Mouse (Mus musculus): ENCODE measurements around the gene Sec24b.

Sec24b gene

DNA sequence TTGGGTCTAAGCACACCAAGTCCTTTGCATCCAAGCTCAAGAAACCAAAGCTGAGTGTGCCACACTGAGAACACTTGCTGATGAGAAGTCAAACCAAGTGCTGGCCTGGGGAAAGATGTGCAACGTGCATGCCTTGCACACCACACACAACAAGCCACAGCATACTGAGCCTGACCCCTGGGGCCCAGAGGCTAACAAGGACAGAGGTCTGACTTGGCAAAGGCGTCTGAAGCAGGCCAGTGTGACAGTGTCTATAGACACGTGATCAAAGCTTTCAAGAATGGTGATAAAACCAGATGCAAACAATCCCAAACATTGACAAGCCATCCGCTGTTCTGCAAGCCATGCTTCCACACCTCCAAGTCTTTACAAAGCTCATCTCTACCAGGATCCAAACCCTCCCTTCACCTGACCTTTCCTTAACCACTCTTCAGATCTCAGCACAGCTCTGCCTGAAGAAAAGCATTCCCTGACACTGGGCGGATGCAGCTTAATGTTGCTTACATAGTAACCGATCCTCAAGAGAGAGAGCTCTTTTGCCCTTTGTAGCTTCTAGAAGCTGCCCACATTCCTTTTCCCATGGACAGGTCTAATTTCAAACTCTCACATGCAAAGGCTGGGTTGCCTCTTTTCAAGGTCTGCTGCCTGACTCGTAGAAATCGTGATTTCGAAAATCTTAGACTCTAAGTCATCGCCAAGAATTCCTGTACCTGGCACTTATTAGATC is 7.8 kb downstream of the Sec24b start:
- DNase-seq, result no peak

DNA sequence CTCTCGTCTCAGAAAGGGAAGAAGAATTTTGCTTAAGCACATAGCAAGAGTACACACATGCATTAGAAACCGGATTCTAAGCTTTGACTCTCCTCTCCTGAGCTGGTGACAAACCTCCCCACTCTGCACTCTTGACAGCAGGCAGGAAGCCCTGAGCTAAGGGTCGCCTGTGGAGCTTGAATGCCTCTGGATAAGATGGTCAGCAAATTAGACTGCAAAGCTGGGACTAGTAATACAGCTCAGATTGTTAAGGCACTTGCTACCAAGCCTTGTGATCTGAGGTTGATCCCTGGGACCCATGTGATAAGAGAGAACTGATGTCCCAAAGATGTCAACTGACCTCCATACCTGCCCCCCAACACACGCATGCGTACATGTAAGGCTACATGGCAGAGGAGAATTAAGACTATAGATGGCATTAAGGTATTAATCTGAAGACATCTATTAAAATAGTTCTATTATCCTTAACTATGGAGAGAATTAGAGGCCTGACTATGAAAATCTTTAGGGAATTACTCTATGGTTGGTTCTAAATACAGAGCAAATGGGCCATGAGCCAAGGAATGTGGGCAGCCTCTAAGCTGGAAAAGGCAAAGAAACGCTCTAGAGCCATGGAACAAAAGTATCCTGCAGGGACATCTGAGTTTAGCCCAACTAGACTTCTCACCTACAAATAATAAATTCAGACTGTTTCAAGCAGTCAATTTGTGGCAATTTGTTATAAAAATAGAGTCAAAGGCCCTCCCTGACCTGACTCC is 8.6 kb downstream of the Sec24b start:
- DNase-seq, result no peak

DNA sequence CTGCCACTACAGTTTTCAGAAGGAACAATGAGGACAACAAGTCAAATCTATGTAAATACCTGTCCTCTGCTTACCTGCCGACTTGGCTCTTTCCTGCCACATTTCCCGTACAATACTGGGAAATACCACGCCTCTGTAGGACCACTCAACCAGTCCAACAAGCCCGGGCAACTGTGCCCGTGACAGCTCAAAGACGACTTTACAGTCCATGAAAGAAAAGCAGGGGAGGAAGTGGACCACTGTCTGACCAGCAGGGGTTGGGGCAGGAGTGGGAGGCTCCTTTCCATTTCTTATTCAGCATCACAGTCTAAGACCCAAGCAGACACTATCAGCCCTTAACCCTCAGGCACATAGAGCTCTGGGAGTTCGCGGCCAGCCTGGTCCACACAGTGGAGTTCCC is 9.2 kb downstream of the Sec24b start:
- no peak for DNase-seq

DNA sequence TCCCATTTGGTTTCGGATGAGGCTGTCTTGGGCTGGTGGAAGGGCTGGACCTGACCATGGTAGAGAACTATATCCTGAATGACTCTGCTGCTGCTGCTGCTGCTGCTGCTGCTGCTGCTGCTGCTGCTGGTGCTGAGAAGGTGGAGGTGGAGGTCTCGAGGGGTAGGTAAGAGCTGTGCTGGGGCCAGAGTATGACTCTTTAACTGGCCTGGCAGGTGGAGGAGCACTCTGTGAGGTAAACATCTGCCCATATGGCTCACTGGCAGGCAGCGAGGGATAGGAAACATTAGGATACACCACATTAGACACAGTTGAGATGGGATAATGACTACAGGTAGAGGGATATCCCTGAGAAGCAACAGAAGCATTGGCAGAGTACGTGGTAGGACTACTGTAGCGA is 20.6 kb downstream of the Sec24b start:
- DNase-seq, result no peak

DNA sequence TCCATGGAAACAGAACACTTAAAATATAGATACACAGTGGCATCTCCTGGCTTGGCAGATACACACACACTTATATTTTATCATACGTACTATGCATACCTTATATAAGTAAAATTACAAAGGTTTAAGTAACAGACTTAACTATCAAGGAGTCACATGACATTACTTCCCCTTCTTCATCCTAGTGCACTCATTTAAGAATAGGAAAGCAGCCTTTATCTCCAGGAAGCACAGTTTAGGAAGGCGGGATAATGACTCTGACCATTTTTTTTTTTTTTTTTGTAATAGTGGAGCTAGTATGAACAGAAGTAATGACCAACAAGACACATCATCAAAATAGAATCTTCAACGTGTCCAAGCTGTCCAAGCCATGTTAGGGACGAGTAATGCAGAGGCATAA is 21.3 kb downstream of the Sec24b start:
- DNase-seq, result no peak

DNA sequence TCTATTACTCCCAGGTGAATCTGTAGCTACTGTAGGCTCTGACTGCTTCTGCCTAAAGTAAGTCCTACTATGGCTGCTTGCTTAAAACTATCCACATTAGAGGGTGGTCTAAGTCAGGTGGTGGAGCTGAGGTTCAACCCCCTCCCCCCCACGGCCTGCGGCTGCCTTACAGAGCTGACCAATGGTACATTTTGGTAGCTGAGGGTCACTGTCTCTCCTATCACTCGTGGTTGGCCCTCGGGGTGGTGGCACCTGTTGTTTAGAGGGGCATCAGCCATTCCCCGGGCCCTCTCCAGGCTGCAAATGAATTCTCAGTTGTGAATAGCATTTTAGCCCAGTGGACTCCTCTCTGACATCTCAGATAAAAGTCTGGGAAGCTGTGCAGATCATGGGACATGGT is 32.6 kb downstream of the Sec24b start:
- DNase-seq, result no peak

DNA sequence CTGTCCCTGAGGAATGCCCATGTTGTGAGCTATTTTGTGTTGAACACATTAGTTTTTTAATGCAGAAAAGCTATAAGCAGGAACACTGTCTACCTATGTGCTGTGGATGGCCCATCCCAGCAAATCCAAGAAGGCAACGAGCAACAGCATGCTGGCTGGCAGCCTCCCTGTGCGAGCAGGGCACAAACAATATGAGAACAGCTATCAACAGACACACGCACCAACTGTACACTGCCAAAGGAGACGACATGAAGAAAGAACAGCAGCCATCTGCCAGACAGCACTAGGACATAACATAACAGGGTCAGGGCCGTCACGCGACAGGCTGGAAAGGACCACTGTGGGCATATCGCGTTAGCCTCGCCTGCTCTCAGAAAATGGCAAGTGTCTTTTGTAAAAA is 35.2 kb downstream of the Sec24b start:
- DNase-seq, result no peak

DNA sequence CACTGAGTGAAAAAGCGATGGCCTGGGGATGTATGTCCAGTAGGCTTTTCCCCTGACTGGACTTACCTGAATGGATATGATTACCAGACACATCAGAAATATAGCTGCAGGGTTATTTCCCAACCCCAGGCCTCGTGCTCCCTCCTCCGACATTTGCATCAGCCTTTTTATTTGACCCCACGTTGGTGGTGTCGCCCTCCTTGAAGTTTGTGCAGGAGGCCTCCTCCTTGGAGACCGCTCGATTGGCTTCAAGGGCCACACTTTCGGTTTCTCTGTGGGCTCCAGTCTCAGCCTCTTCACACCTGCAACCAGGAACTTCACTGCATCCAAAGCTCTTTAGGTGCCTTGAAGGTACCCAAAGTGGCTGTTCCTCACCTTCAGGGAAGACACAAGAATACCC is 35.8 kb downstream of the Sec24b start:
- DNase-seq, result no peak

DNA sequence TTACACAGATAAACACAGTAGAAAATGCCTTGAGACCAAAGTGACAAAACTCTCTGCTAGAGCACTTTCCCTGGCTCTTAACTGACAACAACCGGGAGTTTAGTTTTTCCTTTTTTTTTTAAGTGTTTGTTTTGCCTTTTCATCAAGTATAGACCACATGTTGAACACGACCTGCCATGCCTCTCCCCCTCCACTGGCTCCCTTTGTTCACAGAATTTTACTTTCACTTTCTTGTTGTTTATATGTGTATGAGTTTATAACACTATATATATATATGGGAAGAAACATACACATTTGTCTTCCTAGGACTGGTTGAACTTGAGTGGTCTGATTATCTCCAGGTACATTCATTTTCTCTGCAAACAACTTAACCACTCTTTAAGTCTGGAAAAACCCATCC is 48.4 kb downstream of the Sec24b start:
- DNase-seq, result no peak

DNA sequence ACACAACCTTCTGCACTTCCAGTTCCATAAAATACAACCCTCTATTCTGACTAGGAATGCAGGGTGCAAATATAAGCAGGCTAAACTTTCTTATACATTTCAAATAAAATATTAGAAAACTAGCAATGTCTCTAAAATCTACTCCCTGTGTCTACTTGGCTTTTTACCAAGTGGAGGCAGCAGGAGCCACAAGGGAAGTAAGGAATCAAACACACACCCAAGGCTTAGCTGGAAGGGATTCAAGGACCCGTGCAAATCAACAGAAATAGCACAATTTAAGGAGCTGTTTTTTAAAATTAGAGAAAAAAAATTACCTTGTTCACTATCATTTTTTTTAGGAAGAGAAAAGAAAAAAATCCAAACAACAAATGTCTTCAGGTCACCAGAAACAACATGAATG is 50.1 kb downstream of the Sec24b start:
- DNase-seq, result no peak

DNA sequence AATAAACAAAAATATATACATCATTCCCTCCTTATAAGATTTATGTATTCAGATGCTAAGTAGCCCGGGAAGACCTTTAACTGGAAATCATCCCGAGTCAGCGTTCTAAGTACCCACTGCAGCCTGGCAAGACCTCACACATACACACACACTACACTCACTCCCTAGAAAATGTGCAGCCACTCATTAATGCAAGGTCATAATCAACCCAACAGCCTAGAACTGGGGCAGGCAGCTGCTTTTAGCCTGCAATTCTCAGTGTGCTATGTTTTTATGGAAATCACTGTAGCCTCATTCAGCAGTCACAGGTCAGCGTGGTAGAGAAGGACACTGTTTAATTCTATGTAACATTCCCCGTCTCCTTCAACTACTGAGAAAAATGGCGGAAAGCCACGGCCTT is 55.2 kb downstream of the Sec24b start:
- no peak for DNase-seq

DNA sequence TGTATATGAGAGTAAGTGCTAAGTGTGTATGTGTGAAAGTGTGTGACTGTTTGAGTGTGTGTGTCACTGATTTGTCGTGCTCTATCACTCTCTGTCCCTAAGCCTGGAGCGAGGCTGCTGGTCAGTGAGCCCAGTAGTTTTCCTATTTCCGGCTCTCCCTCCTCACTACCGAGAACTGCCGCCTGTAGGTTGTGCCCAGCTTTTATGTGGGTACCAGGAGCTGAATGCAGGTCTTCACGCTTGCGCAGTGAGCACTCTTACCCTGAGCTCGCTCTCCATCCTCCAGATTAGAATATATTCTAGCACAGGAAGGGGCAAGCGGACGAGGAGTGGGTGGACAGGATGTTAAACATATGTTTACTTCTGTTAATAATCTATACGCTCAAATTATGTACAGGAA is 60.4 kb downstream of the Sec24b start:
- no peak for DNase-seq

DNA sequence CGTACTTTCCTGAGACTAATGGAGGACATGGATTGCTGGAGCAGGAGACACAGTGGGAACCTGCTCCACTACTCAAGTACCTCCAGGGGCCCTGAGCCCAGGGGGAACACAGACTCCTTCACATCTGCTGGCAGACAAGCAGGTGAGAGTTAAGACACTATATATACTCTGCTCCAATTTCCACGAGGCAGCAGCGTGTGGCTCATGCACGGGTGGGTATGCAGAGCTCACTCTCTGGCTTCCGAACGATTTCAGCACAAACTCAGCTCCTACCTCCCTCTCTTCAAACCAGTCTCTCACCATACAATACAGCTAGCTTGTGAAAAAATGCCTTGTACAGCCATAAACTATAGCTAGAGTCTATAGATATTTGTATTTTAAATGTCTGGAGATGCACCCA is 62.8 kb downstream of the Sec24b start:
- no peak for DNase-seq

DNA sequence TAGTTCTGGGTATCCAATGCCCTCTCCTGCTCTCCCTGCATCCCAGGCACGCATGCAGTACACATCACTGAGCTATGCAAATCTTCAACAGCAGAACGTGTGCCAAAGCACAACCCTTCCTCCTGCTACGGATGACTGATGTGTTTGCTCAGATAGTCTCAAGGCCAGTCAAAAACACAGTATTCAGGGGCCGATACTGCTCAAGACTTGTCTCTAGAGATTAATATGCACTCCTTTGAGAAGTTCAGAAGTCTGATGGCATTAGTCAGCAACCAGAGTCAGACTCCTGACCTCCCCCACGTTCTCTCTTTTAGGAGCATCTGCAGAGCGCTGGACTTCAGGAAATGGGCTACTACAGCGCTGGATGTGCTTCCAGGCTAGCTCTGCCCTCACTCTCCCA is 63.4 kb downstream of the Sec24b start:
- no peak for DNase-seq

DNA sequence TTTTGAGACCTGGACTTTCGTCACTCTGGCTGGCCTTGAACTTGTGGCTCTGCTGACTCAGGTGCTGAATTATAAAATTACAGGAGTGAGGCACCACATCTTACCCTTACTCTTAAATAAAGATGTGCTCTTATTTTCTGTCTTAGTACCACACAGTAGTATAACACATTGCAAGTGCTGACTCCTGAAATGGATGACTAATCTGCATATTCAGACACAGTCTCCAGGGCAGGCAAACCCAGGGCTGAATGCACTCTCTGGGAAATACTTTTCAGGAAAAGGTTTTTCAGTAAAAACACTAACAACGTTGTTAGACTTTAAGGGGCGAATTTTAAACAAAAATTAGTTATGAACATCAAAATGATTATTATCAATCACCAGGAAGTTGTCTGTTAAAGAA is 64.0 kb downstream of the Sec24b start:
- no peak for DNase-seq

DNA sequence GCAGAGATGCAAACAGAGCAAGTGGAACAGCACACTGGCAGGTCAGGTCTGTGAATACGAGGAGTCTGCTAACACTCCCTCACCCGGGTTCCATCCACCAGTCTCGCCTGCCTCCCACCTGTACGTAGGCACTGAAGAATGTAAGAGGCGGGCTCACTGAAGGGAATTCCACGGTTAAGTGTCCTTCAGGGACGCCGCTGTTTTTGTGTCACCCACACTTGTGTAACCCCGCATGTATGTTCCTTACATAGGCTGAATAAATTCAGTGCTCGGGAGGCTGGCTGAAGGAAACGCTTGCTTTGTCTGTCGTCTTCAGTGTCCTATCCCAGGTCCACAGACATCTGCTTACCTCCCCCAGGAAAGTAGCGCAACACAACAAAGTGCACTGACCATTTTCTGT is 74.1 kb downstream of the Sec24b start:
- DNase-seq, result no peak

DNA sequence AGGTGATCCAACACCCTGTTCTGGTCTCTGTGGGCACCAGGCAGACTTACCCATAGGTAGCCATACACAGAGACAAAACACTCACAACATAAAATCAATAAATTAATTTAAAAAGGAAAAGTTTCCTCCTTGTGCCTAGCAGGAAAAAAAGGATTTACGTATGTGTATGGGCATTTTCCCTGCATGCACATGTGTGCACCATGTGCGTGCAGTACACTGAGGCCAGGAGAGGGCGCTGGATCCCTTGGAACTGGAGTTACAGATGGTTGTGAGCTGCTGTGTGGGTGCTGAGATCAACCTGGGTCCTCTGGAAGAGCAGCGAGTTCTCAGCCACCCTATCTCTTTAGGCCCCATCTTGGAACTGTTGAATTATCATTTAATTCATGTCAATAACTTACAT is 76.0 kb downstream of the Sec24b start:
- peak; percentile 18 for DNase-seq

DNA sequence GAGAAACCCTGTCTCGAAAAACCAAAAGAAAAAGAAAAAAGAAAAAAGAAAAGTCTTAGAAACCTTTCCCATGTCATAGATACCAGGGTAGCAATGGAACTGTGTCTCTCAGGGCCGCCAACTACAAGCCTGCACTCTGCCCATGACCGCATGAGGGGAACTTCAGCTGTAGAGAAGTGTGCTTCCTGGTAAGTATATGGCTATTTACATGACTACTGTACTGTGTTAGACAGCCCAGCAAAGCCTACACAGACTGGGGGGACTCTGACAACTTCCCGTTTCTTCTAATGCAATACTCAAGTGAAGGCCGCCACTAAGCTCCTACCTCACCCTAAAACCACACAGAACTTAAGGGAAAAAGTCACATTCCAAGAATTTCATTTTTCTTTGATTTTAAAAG is 76.6 kb downstream of the Sec24b start:
- no peak for DNase-seq

DNA sequence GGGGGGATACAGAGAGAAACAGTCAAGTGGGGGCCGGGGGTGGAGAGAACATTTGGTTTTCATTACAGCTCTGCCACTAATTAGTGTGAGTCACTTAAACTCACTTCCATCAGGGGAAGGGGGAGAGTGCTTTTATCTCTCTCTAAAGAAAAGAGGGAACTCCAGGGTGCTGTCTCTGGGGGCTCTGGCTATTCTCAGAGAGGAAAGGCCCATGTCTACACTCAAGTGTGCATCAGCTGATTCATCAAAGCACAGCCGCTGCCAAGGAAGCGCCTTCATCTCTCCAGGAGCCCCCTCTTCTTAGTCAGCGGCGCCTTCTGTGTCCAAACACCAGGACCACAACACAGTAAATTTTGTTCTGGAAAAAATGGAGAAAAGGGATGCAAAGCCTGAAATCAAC is 79.1 kb downstream of the Sec24b start:
- no peak for DNase-seq

DNA sequence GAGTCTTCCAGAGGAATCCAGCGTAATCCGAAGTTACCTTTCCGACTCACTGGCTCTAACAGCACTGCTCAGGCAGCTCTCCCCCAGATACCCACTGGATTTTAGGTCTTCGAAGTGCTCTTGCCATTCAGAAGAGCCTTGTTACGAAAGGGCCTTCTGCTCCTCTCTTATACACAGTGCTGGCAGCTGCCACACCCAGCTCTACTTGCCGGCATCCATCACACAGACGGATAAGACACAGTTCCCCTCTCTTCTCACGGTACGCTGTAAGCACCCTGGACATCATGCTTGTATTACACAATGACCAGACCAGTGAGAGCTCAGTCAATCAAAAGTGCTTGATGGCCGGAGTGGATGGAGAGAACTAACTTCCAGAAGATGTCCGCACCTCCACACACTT is 79.6 kb downstream of the Sec24b start:
- no peak for DNase-seq

DNA sequence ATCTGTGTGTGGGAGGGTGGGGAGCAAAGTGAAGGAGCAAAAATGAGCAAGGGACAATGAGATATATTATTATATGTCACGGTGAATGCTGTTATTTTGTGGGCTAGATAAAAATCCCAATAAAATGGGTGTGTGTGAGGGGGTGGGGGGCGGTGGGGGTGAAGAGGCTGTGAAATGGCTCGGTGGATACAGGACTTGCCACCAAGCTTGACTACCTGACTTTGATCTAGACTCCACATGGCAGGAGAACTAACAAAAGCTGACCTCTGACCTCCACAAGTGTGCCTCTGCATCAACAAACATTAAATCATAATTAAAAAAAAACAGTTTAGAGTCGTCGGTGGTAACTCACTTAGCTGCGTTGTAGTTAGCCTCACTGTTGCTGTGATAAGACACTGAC is 81.8 kb downstream of the Sec24b start:
- no peak for DNase-seq

DNA sequence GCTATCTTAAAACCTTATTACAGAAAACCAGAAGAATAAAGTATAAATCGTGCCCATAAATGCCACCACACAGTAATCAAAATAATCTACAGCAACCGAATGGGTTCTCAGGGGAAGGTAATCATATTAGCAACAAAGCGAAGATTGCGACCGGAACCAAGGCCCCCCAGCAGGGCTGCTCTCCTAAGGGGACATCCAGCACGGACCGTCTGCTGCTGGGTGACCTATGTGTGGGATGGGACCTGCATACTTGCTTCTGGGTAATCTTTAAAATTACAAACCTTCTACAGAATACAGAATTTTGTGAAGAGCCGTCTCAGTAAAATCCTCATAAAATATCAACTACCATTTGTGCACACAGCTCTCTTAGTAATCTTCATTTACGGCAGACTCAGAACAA is 82.6 kb downstream of the Sec24b start:
- no peak for DNase-seq

DNA sequence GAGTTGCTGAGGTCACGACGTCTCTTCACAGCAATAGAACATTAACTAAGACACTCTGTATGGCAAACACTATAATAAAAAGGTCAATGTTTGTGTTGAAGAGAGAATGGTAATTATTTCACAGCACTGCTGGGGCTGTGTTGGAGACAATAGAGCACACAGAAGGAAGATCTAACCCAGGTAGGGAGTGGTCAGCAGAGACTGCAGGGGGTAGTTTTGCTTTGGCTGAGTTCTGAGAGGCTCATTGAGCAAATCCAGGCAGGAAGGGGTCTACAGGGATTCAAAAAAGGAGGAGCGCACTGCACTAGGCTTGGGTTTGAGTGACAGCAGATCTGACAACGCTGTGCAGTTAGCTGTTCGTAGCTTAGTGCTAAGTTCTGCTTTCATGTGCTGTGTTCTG is 85.0 kb downstream of the Sec24b start:
- DNase-seq, result no peak

DNA sequence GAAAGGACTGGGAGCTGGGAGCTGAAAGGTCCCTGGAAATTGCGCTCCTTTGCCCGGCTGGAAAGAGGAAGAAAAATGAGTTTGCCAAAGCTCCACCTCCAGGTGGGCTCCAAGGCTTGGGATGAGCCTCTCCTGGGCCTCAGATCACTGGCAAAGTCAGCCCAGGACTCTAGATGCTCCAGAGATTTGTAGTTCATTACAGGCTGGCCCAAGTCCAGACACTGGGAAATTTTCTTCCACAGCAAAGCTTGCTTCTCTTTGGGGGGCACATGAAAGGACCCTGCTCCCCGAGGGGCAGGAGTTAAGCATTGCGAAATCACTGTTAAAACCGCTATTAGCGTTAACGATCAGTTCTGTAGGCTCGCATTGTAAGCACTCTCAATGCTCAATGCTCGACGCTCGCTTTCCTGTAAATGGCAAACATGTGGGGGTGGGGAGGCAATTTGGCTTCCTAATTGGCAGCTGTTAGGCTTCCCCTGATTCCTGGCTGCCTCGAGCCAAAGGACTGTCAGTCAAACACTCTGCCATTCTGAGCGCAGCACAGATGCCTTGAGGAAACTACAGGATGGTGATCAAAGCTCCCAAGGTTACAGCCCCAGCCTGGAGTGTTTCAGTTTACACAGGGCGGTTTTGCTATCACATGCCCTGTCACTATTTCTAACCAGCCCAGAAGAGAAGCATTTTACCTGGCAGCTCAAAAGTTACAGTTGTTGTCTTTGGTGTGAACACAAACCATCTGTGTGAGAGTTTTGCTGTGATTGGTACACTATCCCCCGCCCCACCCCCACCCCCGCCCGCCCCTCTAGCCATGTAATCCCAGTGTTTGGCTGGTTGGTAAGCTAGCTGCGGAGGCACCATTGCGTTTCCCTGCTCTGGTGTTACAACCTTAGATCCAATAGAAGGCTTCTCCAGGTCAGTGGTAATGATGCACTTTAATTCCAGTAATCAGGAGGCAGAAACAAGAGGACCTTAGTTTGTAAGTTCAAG is 90.5 kb downstream of the Sec24b start:
- peak; percentile 12 for DNase-seq
